Mouse (Mus musculus): ENCODE data around the gene Defb36. TPM values are rescaled to one million over a fixed set of nuclear protein-coding genes. Genes with fewer than 3 reads are reported as not detected.

Gene Defb36
- total RNA-seq, 2 experiments from 2014 or later, result not detected

Other genes starting within 250 kb of the Defb36 start
- gene Nrsn2, start 227.7 kb upstream of the Defb36 start, total RNA-seq (2021), result 10 to 100 TPM; 33.0 to 39.6 TPM
- 10 to 100 TPM; 21.4 to 23.1 TPM for gene Sox12, start 206.3 kb upstream of the Defb36 start, total RNA-seq (2021)
- gene Zcchc3, start 189.3 kb upstream of the Defb36 start, total RNA-seq (2021), result 10 to 100 TPM in 1 of 2 experiments, 1 to 10 TPM in 1; 9.8 to 10.8 TPM
- gene 6820408C15Rik, start 188.7 kb upstream of the Defb36 start, total RNA-seq (2021), result 1 to 10 TPM; 2.9 to 4.2 TPM
- not detected for gene Defb23, start 139.7 kb upstream of the Defb36 start, total RNA-seq (2021)
- gene Defb20, start 127.3 kb upstream of the Defb36 start, total RNA-seq (2021), result not detected
- not detected for gene Defb22, start 114.2 kb upstream of the Defb36 start, total RNA-seq (2021)
- gene Defb26, start 92.6 kb upstream of the Defb36 start, total RNA-seq (2021), result not detected
- not detected for gene Defb28, start 86.1 kb upstream of the Defb36 start, total RNA-seq (2021)
- not detected for gene Defb29, start 64.2 kb upstream of the Defb36 start, total RNA-seq (2021)
- not detected for gene Gm17416, start 35.0 kb upstream of the Defb36 start, total RNA-seq (2021)
- not detected for gene Defb21, start 31.6 kb upstream of the Defb36 start, total RNA-seq (2021)
- gene Defb19, start 24.0 kb upstream of the Defb36 start, total RNA-seq (2021), result not detected
- gene Defb45, start 4.9 kb upstream of the Defb36 start, total RNA-seq (2021), result not detected
- gene Defb25, start 18.7 kb downstream of the Defb36 start, total RNA-seq (2021), result not detected
- gene Rem1, start 22.6 kb downstream of the Defb36 start, total RNA-seq (2021), result under 1 TPM; 0.72 to 0.83 TPM
- 10 to 100 TPM; 84.9 to 86.7 TPM for gene H13, start 65.1 kb downstream of the Defb36 start, total RNA-seq (2021)
- gene Mcts2, start 82.7 kb downstream of the Defb36 start, total RNA-seq (2021), result 10 to 100 TPM; 25.4 to 25.7 TPM
- gene Id1, start 131.9 kb downstream of the Defb36 start, total RNA-seq (2021), result 10 to 100 TPM; 32.9 to 35.8 TPM
- 1 to 10 TPM; 2.9 to 3.6 TPM for gene Cox4i2, start 149.8 kb downstream of the Defb36 start, total RNA-seq (2021)
- gene Bcl2l1, start 227.4 kb downstream of the Defb36 start, total RNA-seq (2021), result 100 to 1,000 TPM; 124 to 128 TPM
- 1 to 10 TPM; 2.5 to 4.7 TPM for gene Tpx2, start 243.6 kb downstream of the Defb36 start, total RNA-seq (2021)

Data from layer of hippocampus, postnatal 14 days (tissue).